Mouse (Mus musculus) midbrain, postnatal 0 days (tissue): ENCODE measurements around the gene Gan. TPM values are rescaled to one million over a fixed set of nuclear protein-coding genes. Genes with fewer than 3 reads are reported as not detected.

ENCODE experiments used
- ATAC-seq: fragments of 200-750 bp; cut with Nextera tagmentation; 2 replicates; pipeline ENCODE4 v1.8.0; 2017; ENCODE audit warnings: moderate number of reproducible peaks, mild to moderate bottlenecking, moderate TSS enrichment, moderate library complexity; ENCODE audit not compliant: low FRiP score
- DNase-seq: peaks from one replicate; pipeline ENCODE4 v3.0.0-alpha.2; 2015; ENCODE audit warnings: low spot score
- H3K27ac ChIP-seq: fragments of 300-500 bp; sonication (generic); 2 replicates; pipeline ENCODE4 v1.5.1; 2014; ENCODE audit warnings: low read depth, mild to moderate bottlenecking, low read length, mixed read lengths
- H3K27me3 ChIP-seq: fragments of 300-500 bp; sonication (generic); 2 replicates; pipeline ENCODE4 v1.6.1; 2014; ENCODE audit warnings: low read length, control low read depth, mixed read lengths; ENCODE audit not compliant: insufficient read depth
- H3K36me3 ChIP-seq: fragments of 300-500 bp; sonication (generic); 2 replicates; pipeline ENCODE4 v1.6.1; 2014; ENCODE audit warnings: low read length, control low read depth, mixed read lengths; ENCODE audit not compliant: insufficient read depth
- H3K4me1 ChIP-seq: fragments of 300-500 bp; sonication (generic); 2 replicates; pipeline ENCODE4 v1.6.1; 2014; ENCODE audit warnings: mild to moderate bottlenecking, control low read depth, antibody characterized with exemption, low read length, mixed read lengths; ENCODE audit not compliant: insufficient read depth
- H3K4me2 ChIP-seq: fragments of 300-500 bp; sonication (generic); 2 replicates; pipeline ENCODE4 v1.6.1; 2014; ENCODE audit warnings: low read depth, mild to moderate bottlenecking, low read length, mixed read lengths; ENCODE audit not compliant: poor library complexity, severe bottlenecking
- H3K4me3 ChIP-seq: fragments of 300-500 bp; sonication (generic); 2 replicates; pipeline ENCODE4 v1.5.1; 2014; ENCODE audit warnings: low read depth, mild to moderate bottlenecking, low read length, moderate library complexity
- H3K9ac ChIP-seq: fragments of 300-500 bp; sonication (generic); replicated peaks from 2 replicates; pipeline ENCODE4 v1.6.1; 2014; ENCODE audit warnings: mild to moderate bottlenecking, low read length, moderate library complexity, mixed read lengths; ENCODE audit not compliant: poor library complexity, severe bottlenecking
- H3K9me3 ChIP-seq: fragments of 300-500 bp; sonication (generic); 2 replicates; pipeline ENCODE4 v1.6.1; 2016; ENCODE audit warnings: low read length, control low read depth
- CTCF ChIP-seq: IDR thresholded peaks from 2 replicates; pipeline ENCODE4 v1.5.1; 2016; ENCODE audit warnings: antibody characterized with exemption, mild to moderate bottlenecking
- WGBS: fragments of 180-500 bp; shearing (Covaris S2); extraction: QIAGEN DNeasy Blood & Tissue Kit; methylation state at CpG from one replicate; pipeline ENCODE4 v1.1.7; 2014; 5-methylcytosine and 5-hydroxymethylcytosine counted together
- polyA plus RNA-seq: library from polyadenylated mRNA; unstranded; fragments of >200 nt; fragmentation: Nextera tagmentation; extraction: Ambion mirVana; gene quantifications from 2 replicates; pipeline ENCODE4 v1.2.1, GENCODE M21; 2015
- total RNA-seq: library from RNA; depleted of rRNA; stranded (reverse); fragments of >200 nt; gene quantifications from 2 replicates; pipeline ENCODE4 v1.2.3, GENCODE M21; 2014; rRNA removed

Gan gene
- total and polyA plus RNA-seq, 2 experiments from 2014 or later = 4.6 to 13.5 TPM

DNA sequence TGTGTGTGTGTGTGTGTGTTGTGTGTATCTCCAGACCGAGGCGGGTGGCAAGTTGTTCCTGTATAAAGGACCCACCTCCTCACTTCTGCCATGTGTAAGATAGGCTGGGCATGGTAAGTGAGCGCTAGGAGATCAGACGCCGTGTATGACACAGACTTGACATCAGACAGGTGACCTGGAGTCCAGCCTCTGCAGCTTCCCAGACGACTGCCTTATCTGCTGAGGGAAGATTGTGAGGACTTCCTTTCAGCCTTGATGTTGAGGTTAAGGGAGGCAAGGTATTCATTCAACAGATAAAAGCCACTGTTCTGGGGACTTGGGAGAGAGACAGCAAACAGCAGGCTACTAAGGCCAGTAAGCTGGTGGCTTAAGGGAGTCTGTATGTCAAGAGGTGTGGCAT is 105.5 kb downstream of the Gan start:
- no peak overlapping the region for H3K27ac ChIP-seq
- DNase-seq (no peak), ATAC-seq (no peak)
- no peak overlapping the region for H3K4me3 ChIP-seq
- WGBS = 63% methylated on average over 6 of the region's 6 CpGs
- peaks cover 17% of the 10 kb centered on the region for H3K4me1 ChIP-seq
- H3K36me3 ChIP-seq = no peaks in the 10 kb centered on the region
- H3K4me2 ChIP-seq = no peak overlapping the region
- no peak overlapping the region for H3K9ac ChIP-seq
- H3K9me3 ChIP-seq = no peaks in the 10 kb centered on the region
- TF ChIP-seq CTCF = no peak
- H3K27me3 ChIP-seq = no peaks in the 10 kb centered on the region

DNA sequence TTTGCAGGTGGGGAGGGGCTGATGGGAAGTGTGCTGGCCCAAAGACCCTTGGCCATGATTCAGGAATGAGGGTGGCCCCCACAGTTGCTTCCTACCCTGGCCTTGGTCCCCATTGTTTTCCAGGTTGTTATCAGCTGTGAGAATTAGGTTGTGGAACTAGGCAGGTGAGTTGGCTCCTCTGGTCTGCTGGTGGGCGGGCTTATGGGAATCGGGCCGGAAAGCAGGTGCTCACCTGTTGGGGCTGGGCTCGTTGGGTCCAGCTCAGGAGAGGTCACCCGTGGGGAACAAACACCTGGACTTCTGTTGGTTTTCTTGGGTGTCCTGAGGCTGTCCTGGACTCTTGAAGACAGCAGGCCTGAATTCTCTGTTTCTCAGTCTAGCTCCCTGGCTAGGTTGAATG is 107.1 kb downstream of the Gan start:
- Histone ChIP-seq H3K9me3 (no peaks in the 10 kb centered on the region), H3K27me3 (no peaks in the 10 kb centered on the region), H3K36me3 (no peaks in the 10 kb centered on the region), H3K4me2 (no peak overlapping the region), H3K4me3 (no peak overlapping the region), H3K4me1 (peaks cover 14% of the 10 kb centered on the region), H3K27ac (no peak overlapping the region), H3K9ac (no peak overlapping the region)
- no peak for TF ChIP-seq CTCF
- no peak for ATAC-seq
- DNase-seq = no peak
- WGBS = 95% methylated on average over 5 of the region's 5 CpGs

Other genes starting within 250 kb of the Gan start
- gene Cmc2, start 236.7 kb upstream of the Gan start, total RNA-seq = 8.8 and 16.8 TPM in 2 replicates
- gene Cmc2, start 236.7 kb upstream of the Gan start, polyA plus RNA-seq = 24.8 and 24.9 TPM in 2 replicates
- 2.6 and 3.3 TPM in 2 replicates for gene Cenpn, start 236.4 kb upstream of the Gan start, total RNA-seq
- 4.2 and 5.8 TPM in 2 replicates for gene Cenpn, start 236.4 kb upstream of the Gan start, polyA plus RNA-seq
- 45.3 and 47.1 TPM in 2 replicates for gene Atmin, start 214.7 kb upstream of the Gan start, total RNA-seq
- gene Atmin, start 214.7 kb upstream of the Gan start, polyA plus RNA-seq = 20.1 and 22.7 TPM in 2 replicates
- 6.1 and 11.0 TPM in 2 replicates for gene 1700030J22Rik, start 179.2 kb upstream of the Gan start, total RNA-seq
- 7.8 and 8.4 TPM in 2 replicates for gene 1700030J22Rik, start 179.2 kb upstream of the Gan start, polyA plus RNA-seq
- 46.5 and 53.8 TPM in 2 replicates for gene Gcsh, start 164.6 kb upstream of the Gan start, total RNA-seq
- gene Gcsh, start 164.6 kb upstream of the Gan start, polyA plus RNA-seq = 93.9 and 106 TPM in 2 replicates
- under 0.01 and 0.42 TPM in 2 replicates for gene Pkd1l2, start 75.7 kb upstream of the Gan start, total RNA-seq
- gene Pkd1l2, start 75.7 kb upstream of the Gan start, polyA plus RNA-seq = 0.16 and 0.17 TPM in 2 replicates
- 0.14 and 0.27 TPM in 2 replicates for gene Bco1, start 62.3 kb upstream of the Gan start, total RNA-seq
- gene Bco1, start 62.3 kb upstream of the Gan start, polyA plus RNA-seq = 0.32 and 0.52 TPM in 2 replicates
- 266 and 287 TPM in 2 replicates for gene Cmip, start 98.9 kb downstream of the Gan start, total RNA-seq
- gene Cmip, start 98.9 kb downstream of the Gan start, polyA plus RNA-seq = 197 and 212 TPM in 2 replicates